Mouse (Mus musculus) hindbrain, embryonic 12.5 days (tissue): ENCODE measurements at regions not wholly inside any gene's neighbourhood (a gene's known extent, or its start where the extent isn't known, plus 50 kb on each side); places are given as distances from the start of the nearest gene placed in this dataset.

ENCODE experiments used
- ATAC-seq: fragments of 200-750 bp; cut with Nextera tagmentation; 2 replicates; pipeline ENCODE4 v1.8.0; 2017; ENCODE audit warnings: moderate TSS enrichment; ENCODE audit not compliant: low FRiP score
- H3K27ac ChIP-seq: fragments of 300-500 bp; sonication (generic); 2 replicates; pipeline ENCODE4 v1.5.1; 2016; ENCODE audit warnings: mild to moderate bottlenecking
- H3K27me3 ChIP-seq: fragments of 300-500 bp; sonication (generic); 2 replicates; pipeline ENCODE4 v1.6.1; 2016; ENCODE audit warnings: mild to moderate bottlenecking
- H3K36me3 ChIP-seq: fragments of 300-500 bp; sonication (generic); 2 replicates; pipeline ENCODE4 v1.6.1; 2016; ENCODE audit warnings: mild to moderate bottlenecking
- H3K4me1 ChIP-seq: fragments of 300-500 bp; sonication (generic); 2 replicates; pipeline ENCODE4 v1.6.1; 2016
- H3K4me2 ChIP-seq: fragments of 300-500 bp; sonication (generic); replicated peaks from 2 replicates; pipeline ENCODE4 v1.6.1; 2016; ENCODE audit warnings: mild to moderate bottlenecking
- H3K4me3 ChIP-seq: fragments of 300-500 bp; sonication (generic); 2 replicates; pipeline ENCODE4 v1.5.1; 2016; ENCODE audit warnings: mild to moderate bottlenecking
- H3K9ac ChIP-seq: fragments of 300-500 bp; sonication (generic); 2 replicates; pipeline ENCODE4 v1.6.1; 2016; ENCODE audit warnings: mild to moderate bottlenecking, moderate library complexity
- H3K9me3 ChIP-seq: fragments of 300-500 bp; sonication (generic); replicated peaks from 2 replicates; pipeline ENCODE4 v1.6.1; 2016; ENCODE audit warnings: mild to moderate bottlenecking
- WGBS: fragments of 180-500 bp; shearing (Covaris S2); methylation state at CpG from one replicate; pipeline ENCODE4 v1.1.7; 2016; 5-methylcytosine and 5-hydroxymethylcytosine counted together

DNA sequence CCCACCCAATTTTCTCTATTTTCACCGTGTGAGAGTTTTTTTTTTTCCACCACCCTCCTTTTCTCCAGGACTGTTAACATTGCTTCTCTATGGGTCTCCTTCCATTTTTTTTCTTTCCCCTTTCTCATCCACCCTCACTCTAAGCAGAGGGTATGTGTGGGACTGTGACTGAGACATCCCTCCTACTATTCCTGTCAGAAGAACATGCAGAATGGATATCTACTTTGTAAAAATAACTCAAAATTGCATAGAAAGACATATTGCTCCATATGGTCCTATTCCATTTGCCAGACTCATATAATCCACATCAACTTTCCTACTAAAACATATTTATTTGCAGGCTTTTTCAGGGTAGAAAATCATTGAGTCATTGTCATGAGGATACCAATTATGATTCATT lies 135.3 kb upstream of the Pabpc4l start:
- no peaks in the 10 kb centered on the region for H3K36me3 ChIP-seq
- WGBS: 90% methylated on average over 1 of the region's 1 CpGs
- no peaks in the 10 kb centered on the region for H3K27me3 ChIP-seq
- no peak overlapping the region for H3K27ac ChIP-seq
- H3K4me2 ChIP-seq: no peak overlapping the region
- ATAC-seq: no peak
- no peak overlapping the region for H3K9ac ChIP-seq
- no peaks in the 10 kb centered on the region for H3K4me1 ChIP-seq
- H3K9me3 ChIP-seq: no peaks in the 10 kb centered on the region
- H3K4me3 ChIP-seq: no peak overlapping the region

DNA sequence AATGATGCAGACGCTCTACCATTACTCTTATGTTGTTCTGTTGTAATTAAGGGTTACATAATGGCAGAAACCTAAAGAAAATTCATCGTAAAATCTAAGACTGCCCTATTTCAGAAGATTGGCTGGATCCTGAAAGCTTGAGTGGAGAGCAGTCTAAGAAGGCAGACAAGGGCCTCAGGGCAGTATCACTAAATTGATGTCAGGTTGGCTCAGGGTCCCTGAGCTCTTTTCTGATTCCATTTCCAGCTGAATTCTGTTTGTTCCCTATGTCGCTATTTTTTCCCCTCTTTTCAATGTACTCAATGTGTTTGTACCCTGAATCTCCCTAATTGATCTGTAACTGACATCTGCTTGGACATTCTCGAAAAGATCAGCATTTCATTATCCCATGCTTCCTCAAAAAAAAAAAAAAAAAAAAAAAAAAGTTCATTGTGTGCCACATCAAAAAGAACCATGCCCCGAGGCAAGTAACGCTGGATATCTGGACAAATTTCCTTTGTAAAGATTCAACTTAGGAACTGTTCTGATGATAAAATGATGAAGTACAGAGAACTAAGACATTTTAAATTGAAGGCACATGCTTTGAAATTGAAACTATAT lies 118.7 kb upstream of the Pabpc4l start:
- 51% methylated on average over 6 of the region's 6 CpGs for WGBS
- Histone ChIP-seq H3K4me1 (no peaks in the 10 kb centered on the region), H3K4me3 (no peak overlapping the region), H3K9ac (no peak overlapping the region), H3K36me3 (no peaks in the 10 kb centered on the region), H3K27me3 (no peaks in the 10 kb centered on the region), H3K4me2 (no peak overlapping the region), H3K9me3 (no peaks in the 10 kb centered on the region), H3K27ac (no peak overlapping the region)
- ATAC-seq: 0 out of 2 replicates have a peak, but pooled peaks have one; percentile 35

DNA sequence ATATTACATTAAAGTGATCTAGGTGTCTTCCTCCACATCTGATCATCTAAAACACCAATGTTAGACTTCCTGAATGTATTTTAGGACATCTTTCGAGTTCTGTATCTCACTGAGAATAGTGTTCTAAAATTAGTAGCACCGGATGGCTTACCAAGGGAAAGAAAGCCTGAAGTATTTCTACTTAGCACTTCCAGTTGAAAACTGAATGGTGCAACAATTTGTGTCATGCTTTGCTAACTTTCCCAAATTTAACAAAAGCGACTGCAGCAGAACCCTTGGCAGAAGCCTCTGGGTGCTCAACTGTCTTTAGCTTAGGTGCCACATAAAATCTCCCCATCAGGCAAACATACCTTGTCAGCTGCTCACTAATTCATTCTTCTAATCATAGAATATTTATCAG lies 105.6 kb upstream of the Pabpc4l start:
- Histone ChIP-seq H3K4me2 (no peak overlapping the region), H3K9ac (no peak overlapping the region), H3K9me3 (no peaks in the 10 kb centered on the region), H3K27me3 (no peaks in the 10 kb centered on the region), H3K27ac (no peak overlapping the region), H3K36me3 (no peaks in the 10 kb centered on the region), H3K4me3 (no peak overlapping the region), H3K4me1 (no peaks in the 10 kb centered on the region)
- ATAC-seq: no peak
- WGBS: 91% methylated on average over 3 of the region's 3 CpGs

DNA sequence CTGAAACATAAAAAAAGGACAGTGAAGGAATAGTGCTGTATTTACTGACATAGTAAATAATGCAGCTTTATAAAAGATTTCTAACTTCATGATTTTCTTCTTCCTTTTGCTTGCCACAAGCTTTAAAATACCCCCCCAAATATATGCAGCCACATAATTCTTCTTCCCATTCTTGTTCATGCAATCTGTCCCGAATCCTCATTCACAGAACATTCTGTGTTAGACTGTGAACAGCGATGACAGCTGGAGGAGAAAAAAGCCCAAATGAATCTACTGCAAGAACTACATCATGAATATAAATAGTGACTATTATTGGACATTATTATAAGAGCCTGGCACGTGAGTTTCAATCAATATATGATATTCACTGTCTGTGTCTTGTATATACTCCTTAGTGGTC lies 90.6 kb upstream of the Pabpc4l start:
- Histone ChIP-seq H3K36me3 (no peaks in the 10 kb centered on the region), H3K4me1 (no peaks in the 10 kb centered on the region), H3K27ac (no peak overlapping the region), H3K4me2 (no peak overlapping the region), H3K9ac (no peak overlapping the region), H3K27me3 (no peaks in the 10 kb centered on the region), H3K4me3 (no peak overlapping the region), H3K9me3 (no peaks in the 10 kb centered on the region)
- no peak for ATAC-seq
- WGBS: 86% methylated on average over 3 of the region's 3 CpGs

DNA sequence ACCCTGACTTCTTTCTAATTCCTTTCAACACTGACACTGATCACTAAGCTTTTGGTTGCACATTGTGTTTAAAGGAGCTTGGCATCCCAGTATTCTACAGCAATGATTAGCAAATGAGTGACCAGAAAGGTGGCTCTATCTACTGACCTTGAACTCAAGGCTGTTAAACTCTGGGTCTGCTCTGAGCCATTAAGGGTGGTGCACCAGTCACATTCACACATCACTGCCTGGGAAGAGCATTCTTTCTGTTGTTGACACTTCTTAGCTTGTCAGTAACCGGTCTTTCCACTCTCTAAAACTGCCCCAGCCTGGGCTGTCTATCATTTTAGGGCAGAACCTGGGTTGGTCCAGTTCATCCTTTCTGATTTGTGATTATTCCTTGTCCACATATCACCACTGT lies 63.1 kb upstream of the Pabpc4l start:
- ATAC-seq: no peak
- Histone ChIP-seq H3K27me3 (no peaks in the 10 kb centered on the region), H3K27ac (no peak overlapping the region), H3K36me3 (no peaks in the 10 kb centered on the region), H3K9ac (no peak overlapping the region), H3K4me3 (no peak overlapping the region), H3K9me3 (no peaks in the 10 kb centered on the region), H3K4me1 (no peaks in the 10 kb centered on the region), H3K4me2 (no peak overlapping the region)
- WGBS: 96% methylated on average over 1 of the region's 1 CpGs

DNA sequence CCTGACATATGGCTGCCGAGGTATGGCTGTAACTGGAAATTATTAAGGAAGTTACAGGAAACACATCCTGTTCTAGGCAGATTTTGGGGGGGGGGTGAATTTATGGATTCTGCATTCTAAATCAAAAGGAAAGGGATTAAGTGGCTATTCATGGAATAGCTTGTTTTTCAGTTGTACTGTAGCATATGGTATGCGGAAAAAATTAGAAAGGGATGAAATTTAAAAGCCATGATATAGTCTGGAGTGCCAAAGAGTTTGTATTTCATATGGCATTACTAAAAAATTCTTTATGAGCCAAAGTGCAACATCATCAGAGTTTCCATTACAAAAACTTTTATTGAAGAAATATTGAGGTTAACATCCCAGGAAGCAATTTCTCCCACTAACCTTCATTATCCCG lies 55.7 kb upstream of the Pabpc4l start:
- H3K9ac ChIP-seq: no peak overlapping the region
- no peak overlapping the region for H3K27ac ChIP-seq
- no peaks in the 10 kb centered on the region for H3K36me3 ChIP-seq
- 89% methylated on average over 3 of the region's 3 CpGs for WGBS
- H3K4me2 ChIP-seq: no peak overlapping the region
- no peak for ATAC-seq
- H3K27me3 ChIP-seq: no peaks in the 10 kb centered on the region
- H3K4me1 ChIP-seq: no peaks in the 10 kb centered on the region
- H3K4me3 ChIP-seq: no peak overlapping the region
- no peaks in the 10 kb centered on the region for H3K9me3 ChIP-seq
